Mouse (Mus musculus): ENCODE results near the gene Gpn2. TPM values are rescaled to one million over a fixed set of nuclear protein-coding genes. Genes with fewer than 3 reads are reported as not detected.
A peak's percentile ranks its signal among the peaks of the same experiment; 100 is the strongest.

The Gpn2 gene
- polyA plus RNA-seq, 1 experiment from 2014 or later, result 20.8 TPM

GRCm38 (mm10) chr4:133599116-133599515, 15.0 kb downstream of the Gpn2 start:
- peaks cover 4% of the 10 kb centered on the region; the same call in 1 of the 2 replicates for H3K36me3 ChIP-seq
- H3K4me3 ChIP-seq, result peak overlapping the region; percentile 45
- ATAC-seq (ENCODE audit: borderline replicate concordance, extremely low read depth, low FRiP score, low TSS enrichment), result no peak
- H3K27ac ChIP-seq, result peak overlapping the region; percentile 65
- H3K27me3 ChIP-seq, result peaks cover 33% of the 10 kb centered on the region
- H3K9me3 ChIP-seq, result no peaks in the 10 kb centered on the region
- 14% methylated on average over 7 of the region's 7 CpGs for WGBS
- H3K4me2 ChIP-seq, result peak overlapping the region; percentile 76
- H3K4me1 ChIP-seq, result peaks cover 26% of the 10 kb centered on the region
- peak overlapping the region; percentile 36 for H3K9ac ChIP-seq

GRCm38 (mm10) chr4:133599571-133600073, 15.5 kb downstream of the Gpn2 start:
- peak overlapping the region; percentile 36 for H3K9ac ChIP-seq
- WGBS, result under 1% methylated on average over 48 of the region's 50 CpGs
- ATAC-seq (ENCODE audit: borderline replicate concordance, extremely low read depth, low FRiP score, low TSS enrichment), result peak; percentile 96
- H3K4me1 ChIP-seq, result peaks cover 26% of the 10 kb centered on the region
- H3K4me2 ChIP-seq, result peak overlapping the region; percentile 76
- H3K27ac ChIP-seq, result peak overlapping the region; percentile 65
- H3K27me3 ChIP-seq, result peaks cover 33% of the 10 kb centered on the region
- H3K9me3 ChIP-seq, result no peaks in the 10 kb centered on the region
- H3K4me3 ChIP-seq, result peak overlapping the region; percentile 45
- peaks cover 7% of the 10 kb centered on the region; the same call in 1 of the 2 replicates for H3K36me3 ChIP-seq

GRCm38 (mm10) chr4:133600306-133600705, 16.1 kb downstream of the Gpn2 start:
- peak overlapping the region; percentile 31; the same call in 1 of the 2 replicates for H3K9ac ChIP-seq
- H3K27me3 ChIP-seq, result peaks cover 33% of the 10 kb centered on the region
- ATAC-seq (ENCODE audit: borderline replicate concordance, extremely low read depth, low FRiP score, low TSS enrichment), result no peak
- WGBS, result 10% methylated on average over 9 of the region's 9 CpGs
- H3K9me3 ChIP-seq, result no peaks in the 10 kb centered on the region
- H3K4me3 ChIP-seq, result peak overlapping the region; percentile 45
- H3K4me2 ChIP-seq, result peak overlapping the region; percentile 76
- peaks cover 7% of the 10 kb centered on the region; the same call in 1 of the 2 replicates for H3K36me3 ChIP-seq
- peak overlapping the region; percentile 49; the same call in 1 of the 2 replicates for H3K27ac ChIP-seq
- peaks cover 29% of the 10 kb centered on the region for H3K4me1 ChIP-seq

GRCm38 (mm10) chr4:133601721-133602218, 17.6 kb downstream of the Gpn2 start, which contains the start of gene Sfn:
Gene Sfn (minus strand): TSS chr4:133602168.
- H3K9me3 ChIP-seq, result no peaks in the 10 kb centered on the region
- H3K27me3 ChIP-seq, result peaks cover 33% of the 10 kb centered on the region
- peak within 1 kb of the TSS; percentile 33 for H3K4me3 ChIP-seq
- peak; percentile 64 for ATAC-seq (ENCODE audit: borderline replicate concordance, extremely low read depth, low FRiP score, low TSS enrichment)
- peak within 1 kb of the TSS; percentile 58 for H3K4me2 ChIP-seq
- H3K9ac ChIP-seq, result peak within 1 kb of the TSS; percentile 33; the same call in 1 of the 2 replicates
- peaks cover 33% of the 10 kb centered on the region for H3K4me1 ChIP-seq
- WGBS, result 5% methylated on average over 16 of the region's 16 CpGs
- no peak within 1 kb of the TSS for H3K27ac ChIP-seq
- H3K36me3 ChIP-seq, result peaks cover 7% of the 10 kb centered on the region; the same call in 1 of the 2 replicates

GRCm38 (mm10) chr4:133603056-133603455, 18.9 kb downstream of the Gpn2 start:
- 77% methylated on average over 5 of the region's 5 CpGs for WGBS
- Histone ChIP-seq H3K9me3 (no peaks in the 10 kb centered on the region), H3K4me3 (no peak overlapping the region), H3K36me3 (peaks cover 7% of the 10 kb centered on the region; the same call in 1 of the 2 replicates), H3K27me3 (peaks cover 33% of the 10 kb centered on the region), H3K4me1 (peaks cover 33% of the 10 kb centered on the region), H3K9ac (no peak overlapping the region), H3K27ac (no peak overlapping the region), H3K4me2 (no peak overlapping the region)
- no peak for ATAC-seq (ENCODE audit: borderline replicate concordance, extremely low read depth, low FRiP score, low TSS enrichment)

GRCm38 (mm10) chr4:133604175-133604574, 20.0 kb downstream of the Gpn2 start:
- Histone ChIP-seq H3K4me3 (no peak overlapping the region), H3K36me3 (peaks cover 10% of the 10 kb centered on the region; the same call in 1 of the 2 replicates), H3K4me2 (no peak overlapping the region), H3K9me3 (no peaks in the 10 kb centered on the region), H3K27ac (no peak overlapping the region), H3K4me1 (peaks cover 22% of the 10 kb centered on the region), H3K9ac (no peak overlapping the region), H3K27me3 (peaks cover 31% of the 10 kb centered on the region)
- 86% methylated on average over 7 of the region's 7 CpGs for WGBS
- ATAC-seq (ENCODE audit: borderline replicate concordance, extremely low read depth, low FRiP score, low TSS enrichment), result no peak

- H3K4me2 ChIP-seq, result no peak overlapping the region
- H3K9ac ChIP-seq, result no peak overlapping the region
- peak overlapping the region; percentile 72 for H3K27ac ChIP-seq
- WGBS, result 67% methylated on average over 6 of the region's 6 CpGs
- H3K4me1 ChIP-seq, result peaks cover 19% of the 10 kb centered on the region
- H3K9me3 ChIP-seq, result no peaks in the 10 kb centered on the region
- no peak overlapping the region for H3K4me3 ChIP-seq
- H3K27me3 ChIP-seq, result peaks cover 26% of the 10 kb centered on the region
- peaks cover 10% of the 10 kb centered on the region; the same call in 1 of the 2 replicates for H3K36me3 ChIP-seq
- no peak for ATAC-seq (ENCODE audit: borderline replicate concordance, extremely low read depth, low FRiP score, low TSS enrichment)
These were observed 20.7 kb downstream of the Gpn2 start for GRCm38 (mm10) chr4:133604856-133605255.

GRCm38 (mm10) chr4:133605330-133605729, 21.2 kb downstream of the Gpn2 start:
- peaks cover 14% of the 10 kb centered on the region for H3K4me1 ChIP-seq
- H3K27ac ChIP-seq, result peak overlapping the region; percentile 72
- H3K9me3 ChIP-seq, result no peaks in the 10 kb centered on the region
- H3K4me2 ChIP-seq, result no peak overlapping the region
- peaks cover 21% of the 10 kb centered on the region for H3K27me3 ChIP-seq
- WGBS, result 49% methylated on average over 9 of the region's 9 CpGs
- peak; percentile 13; the same call in 1 of the 2 replicates for ATAC-seq (ENCODE audit: borderline replicate concordance, extremely low read depth, low FRiP score, low TSS enrichment)
- no peak overlapping the region for H3K9ac ChIP-seq
- H3K4me3 ChIP-seq, result no peak overlapping the region
- peaks cover 10% of the 10 kb centered on the region; the same call in 1 of the 2 replicates for H3K36me3 ChIP-seq

GRCm38 (mm10) chr4:133607284-133607683, 23.1 kb downstream of the Gpn2 start:
- H3K9ac ChIP-seq, result no peak overlapping the region
- peaks cover 7% of the 10 kb centered on the region for H3K4me1 ChIP-seq
- no peak for ATAC-seq (ENCODE audit: borderline replicate concordance, extremely low read depth, low FRiP score, low TSS enrichment)
- peaks cover 16% of the 10 kb centered on the region for H3K36me3 ChIP-seq
- H3K4me3 ChIP-seq, result no peak overlapping the region
- H3K9me3 ChIP-seq, result no peaks in the 10 kb centered on the region
- H3K4me2 ChIP-seq, result no peak overlapping the region
- H3K27ac ChIP-seq, result no peak overlapping the region
- H3K27me3 ChIP-seq, result peaks cover 6% of the 10 kb centered on the region; the same call in 1 of the 2 replicates
- 72% methylated on average over 10 of the region's 10 CpGs for WGBS

- no peak overlapping the region for H3K9ac ChIP-seq
- peaks cover 21% of the 10 kb centered on the region for H3K36me3 ChIP-seq
- H3K4me1 ChIP-seq, result peaks cover 9% of the 10 kb centered on the region
- H3K27ac ChIP-seq, result no peak overlapping the region
- H3K27me3 ChIP-seq, result no peaks in the 10 kb centered on the region
- no peak overlapping the region for H3K4me3 ChIP-seq
- H3K9me3 ChIP-seq, result no peaks in the 10 kb centered on the region
- 16% methylated on average over 6 of the region's 6 CpGs for WGBS
- H3K4me2 ChIP-seq, result no peak overlapping the region
- no peak for ATAC-seq (ENCODE audit: borderline replicate concordance, extremely low read depth, low FRiP score, low TSS enrichment)
These were observed 25.6 kb downstream of the Gpn2 start for GRCm38 (mm10) chr4:133609719-133610118.

GRCm38 (mm10) chr4:133611815-133612214, 27.7 kb downstream of the Gpn2 start:
- Histone ChIP-seq H3K4me2 (no peak overlapping the region), H3K9me3 (no peaks in the 10 kb centered on the region), H3K27me3 (no peaks in the 10 kb centered on the region), H3K4me1 (peaks cover 7% of the 10 kb centered on the region; the same call in 1 of the 2 replicates), H3K27ac (no peak overlapping the region), H3K9ac (no peak overlapping the region), H3K4me3 (no peak overlapping the region), H3K36me3 (peaks cover 24% of the 10 kb centered on the region)
- WGBS, result 94% methylated on average over 5 of the region's 5 CpGs
- ATAC-seq (ENCODE audit: borderline replicate concordance, extremely low read depth, low FRiP score, low TSS enrichment), result no peak

GRCm38 (mm10) chr4:133612416-133612815, 28.3 kb downstream of the Gpn2 start:
- Histone ChIP-seq H3K4me1 (peaks cover 7% of the 10 kb centered on the region; the same call in 1 of the 2 replicates), H3K36me3 (peaks cover 24% of the 10 kb centered on the region), H3K4me2 (no peak overlapping the region), H3K27ac (no peak overlapping the region), H3K9ac (no peak overlapping the region), H3K4me3 (no peak overlapping the region), H3K27me3 (no peaks in the 10 kb centered on the region), H3K9me3 (no peaks in the 10 kb centered on the region)
- WGBS, result 95% methylated on average over 7 of the region's 7 CpGs
- no peak for ATAC-seq (ENCODE audit: borderline replicate concordance, extremely low read depth, low FRiP score, low TSS enrichment)

Measured in lung, embryonic 15.5 days (tissue).